Mouse (Mus musculus) heart, adult 2 months (tissue): Measurements from ENCODE around the gene Abr.

Experiments
- CTCF ChIP-seq: fragments of 200-600 bp; IDR thresholded peaks from 2 replicates; pipeline ENCODE4 v1.8.1; 2022; ENCODE audit warnings: antibody characterized with exemption, mild to moderate bottlenecking, moderate library complexity
- EP300 ChIP-seq: fragments of 200-500 bp; IDR thresholded peaks from 2 replicates; pipeline ENCODE4 v1.6.1; 2011; ENCODE audit warnings: low read depth, low read length, control low read depth; ENCODE audit not compliant: insufficient read depth
- POLR2A ChIP-seq: fragments of 200-500 bp; IDR thresholded peaks from 2 replicates; pipeline ENCODE4 v1.6.1; 2011; ENCODE audit warnings: mild to moderate bottlenecking, low read depth, low read length, control low read depth; ENCODE audit not compliant: insufficient read depth

DNA sequence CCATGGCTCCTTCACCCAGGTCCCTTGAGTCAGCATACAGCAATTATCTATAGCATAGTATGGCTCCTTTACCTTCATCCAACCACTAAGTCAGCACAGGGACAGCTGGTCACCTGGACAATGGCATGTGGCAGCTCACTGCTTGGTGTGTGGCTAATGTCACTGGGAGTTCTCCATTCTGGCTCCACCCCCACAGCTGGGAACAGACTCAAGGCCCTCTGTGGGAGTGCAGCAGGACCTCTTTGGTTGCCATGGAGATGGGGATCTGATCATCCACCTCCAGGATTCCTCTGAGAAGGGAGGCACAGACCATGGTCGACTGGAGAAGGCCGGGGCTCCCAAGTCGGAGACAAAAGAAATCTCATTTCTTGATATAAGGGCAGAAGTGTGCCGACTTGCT lies 98.8 kb downstream of the Abr start:
- TF ChIP-seq POLR2A = no peak
- no peak for TF ChIP-seq CTCF
- TF ChIP-seq EP300 = no peak
